Mouse (Mus musculus) cortical plate, adult 2 months (tissue): ENCODE measurements around the gene 1810030O07Rik.
"Not testable (repeated sequence)": the region's sequence is repeated elsewhere in the genome, so short reads cannot be mapped to it uniquely, and the experiment has no call there.

Experiments used
- CTCF ChIP-seq: fragments of 200-500 bp; IDR thresholded peaks from 2 replicates; pipeline ENCODE4 v1.5.1; 2011; ENCODE audit warnings: mild to moderate bottlenecking, control low read depth, low read length; ENCODE audit not compliant: insufficient read depth; ENCODE audit errors: extremely low read depth
- POLR2A ChIP-seq: fragments of 200-500 bp; IDR thresholded peaks from 2 replicates; pipeline ENCODE4 v1.6.1; 2011; ENCODE audit warnings: mild to moderate bottlenecking, low read length, control low read depth; ENCODE audit not compliant: insufficient read depth; ENCODE audit errors: extremely low read depth

DNA sequence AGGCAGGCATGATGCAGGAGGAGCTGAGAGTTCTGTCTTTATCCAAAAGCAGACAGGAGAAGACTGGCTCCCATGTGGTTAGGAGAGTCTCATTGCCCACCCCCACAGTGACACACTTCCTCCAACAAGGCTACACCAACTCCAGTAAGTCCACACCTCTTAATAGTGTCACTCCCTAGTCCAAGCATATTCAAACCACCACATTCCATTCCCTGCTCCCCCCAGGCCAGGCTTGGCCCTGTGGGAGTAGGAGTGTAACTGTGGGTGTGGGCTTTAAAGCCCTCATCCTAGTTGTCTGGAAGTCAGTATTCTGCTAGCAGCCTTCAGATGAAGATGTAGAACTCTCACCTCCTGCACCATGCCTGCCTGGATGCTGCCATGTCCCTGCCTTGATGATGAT is 62.9 kb downstream of the 1810030O07Rik start:
- TF ChIP-seq POLR2A, CTCF: not testable (repeated sequence)
